In genomic region chr15:100456356-100456991, GRCm38 (mm10) we compare ENCODE assay signal across 11 mouse cellular contexts. TPM values are rescaled to one million over a fixed set of nuclear protein-coding genes. Genes with fewer than 3 reads are reported as not detected.
"Had no signal": no experiment of that assay in that cellular context is flagged by ENCODE, and none has a peak within 500 bp of the region (broad histone marks: within the 10 kb centered on the region; RNA-seq: fewer than 3 reads in every experiment).

No protein-coding gene starts in this region.

- H3K4me3 ChIP-seq: left cerebral cortex, adult 2 months; limb, embryonic 15.5 days; midbrain, embryonic 13.5 days had no signal

- H3K36me3 ChIP-seq: limb, embryonic 15.5 days; midbrain, embryonic 13.5 days had no signal

- H3K4me2 ChIP-seq: limb, embryonic 15.5 days; midbrain, embryonic 13.5 days had no signal

- H3K27ac ChIP-seq: left cerebral cortex, adult 2 months; limb, embryonic 15.5 days; liver, embryonic 14.5 days; midbrain, embryonic 13.5 days had no signal

- H3K9me3 ChIP-seq: limb, embryonic 15.5 days; midbrain, embryonic 13.5 days had no signal

- H3K9ac ChIP-seq: limb, embryonic 15.5 days; liver, embryonic 14.5 days; midbrain, embryonic 13.5 days had no signal

- ATAC-seq: intestine, postnatal 0 days had no signal

RNA-seq across cellular contexts. Expression of gene Gm5475, which starts 34.5 kb away (rescaled TPM):
- total RNA-seq: layer of hippocampus, postnatal 25 days; left cerebral cortex, adult 2 months; megakaryocyte progenitor cell, adult 5-6 weeks; midbrain, postnatal 0 days had no signal
- polyA plus RNA-seq: limb, embryonic 11.5 days; lung, adult 2 months; neural tube, embryonic 14.5 days had no signal
